In genomic region chr3:9887627-9887994, GRCm38 (mm10) we compare ENCODE assay signal across 20 mouse cellular contexts.
DNase-seq lines count a peak whose midpoint lies in the region; ATAC-seq and TF ChIP-seq lines count a peak whose summit lies in the region.
"Had no signal": no experiment of that assay in that cellular context is flagged by ENCODE, and none has a peak within 500 bp of the region (broad histone marks: within the 10 kb centered on the region; RNA-seq: fewer than 3 reads in every experiment).

No protein-coding gene starts in this region.

- no peaks in the 10 kb centered on the region for H3K27me3 ChIP-seq in liver, postnatal 0 days (ENCODE audit: insufficient read depth, low read length)
- no peaks in the 10 kb centered on the region for H3K27me3 ChIP-seq in hindbrain, embryonic 11.5 days (ENCODE audit: control insufficient read depth, insufficient read depth, low read length)
- H3K27me3 ChIP-seq in cerebellum, adult 2 months (ENCODE audit: control insufficient read depth, insufficient read depth, low read length) = no peaks in the 10 kb centered on the region; the same call in 1 of the 2 replicates
- H3K27me3 ChIP-seq: forebrain, embryonic 13.5 days; liver, embryonic 13.5 days; megakaryocyte, embryonic 14.5 days; midbrain, embryonic 13.5 days had no signal

- no peak for ATAC-seq in liver, postnatal 0 days
- no peak for ATAC-seq in hindbrain, embryonic 11.5 days (ENCODE audit: low FRiP score)

- H3K4me2 ChIP-seq in liver, postnatal 0 days (ENCODE audit: low read depth, low read length) = 0 out of 2 replicates have a peak overlapping the region, but pooled peaks have one; percentile 44
- H3K4me2 ChIP-seq in hindbrain, embryonic 11.5 days (replicated peaks; ENCODE audit: low read depth, low read length) = no peak overlapping the region
- H3K4me2 ChIP-seq: embryonic facial prominence, embryonic 13.5 days; forebrain, embryonic 13.5 days; liver, embryonic 13.5 days; lung, embryonic 14.5 days; midbrain, embryonic 13.5 days had no signal

- no peak for TF ChIP-seq CTCF in liver, postnatal 0 days (IDR thresholded peaks at IDR 0.05; ENCODE audit: low read depth)
- TF ChIP-seq CTCF in bone marrow, adult 2 months (IDR thresholded peaks at IDR 0.05; ENCODE audit: control insufficient read depth, insufficient read depth, low read length) = no peak
- no peak for TF ChIP-seq CTCF in cerebellum, adult 2 months (IDR thresholded peaks at IDR 0.05; ENCODE audit: borderline replicate concordance, insufficient read depth, low read depth, low read length)
- no peak for TF ChIP-seq CTCF in left cerebral cortex, adult 2 months (IDR thresholded peaks at IDR 0.05)

- WGBS in liver, postnatal 0 days (ENCODE audit: insufficient replicate concordance) = 29% methylated on average over 2 of the region's 2 CpGs
- WGBS in bone marrow, adult 2 months = 3% methylated on average over 2 of the region's 2 CpGs
- WGBS in hindbrain, embryonic 11.5 days = 93% methylated on average over 2 of the region's 2 CpGs
- 83% methylated on average over 2 of the region's 2 CpGs for WGBS in cerebellum, adult 2 months

- TF ChIP-seq POLR2A in bone marrow, adult 2 months (IDR thresholded peaks at IDR 0.05; ENCODE audit: borderline replicate concordance, control insufficient read depth, low read depth, low read length) = no peak
- no peak for TF ChIP-seq POLR2A in cerebellum, adult 2 months (IDR thresholded peaks at IDR 0.05; ENCODE audit: borderline replicate concordance, insufficient read depth, low read length)

- peak overlapping the region; percentile 88 for H3K27ac ChIP-seq in liver, postnatal 0 days (ENCODE audit: low read depth)
- peak overlapping the region; percentile 13; the same call in 1 of the 2 replicates for H3K27ac ChIP-seq in bone marrow, adult 2 months (ENCODE audit: control insufficient read depth, insufficient read depth, low read depth, low read length, poor library complexity)
- H3K27ac ChIP-seq in hindbrain, embryonic 11.5 days (ENCODE audit: low read depth, low read length) = no peak overlapping the region
- H3K27ac ChIP-seq in cerebellum, adult 2 months (ENCODE audit: insufficient read depth, low read length) = no peak overlapping the region
- H3K27ac ChIP-seq in left cerebral cortex, adult 2 months = no peak overlapping the region
- H3K27ac ChIP-seq: embryonic facial prominence, embryonic 13.5 days; forebrain, embryonic 13.5 days; gastrocnemius, adult 2 months; hindbrain, embryonic 10.5 days; kidney, postnatal 0 days; liver, embryonic 13.5 days; midbrain, embryonic 13.5 days had no signal

- H3K4me3 ChIP-seq in liver, postnatal 0 days (ENCODE audit: low read depth, low read length) = no peak overlapping the region
- no peak overlapping the region for H3K4me3 ChIP-seq in bone marrow, adult 2 months (replicated peaks; ENCODE audit: control insufficient read depth, low read depth, low read length)
- H3K4me3 ChIP-seq in hindbrain, embryonic 11.5 days (ENCODE audit: low read depth, low read length) = no peak overlapping the region
- H3K4me3 ChIP-seq in cerebellum, adult 2 months (replicated peaks; ENCODE audit: insufficient read depth, low read depth, low read length) = no peak overlapping the region
- H3K4me3 ChIP-seq in left cerebral cortex, adult 2 months = no peak overlapping the region
- H3K4me3 ChIP-seq: embryonic facial prominence, embryonic 13.5 days; forebrain, embryonic 13.5 days; gastrocnemius, adult 2 months; hindbrain, embryonic 10.5 days; liver, embryonic 13.5 days; midbrain, embryonic 13.5 days had no signal

- H3K9me3 ChIP-seq in liver, postnatal 0 days (ENCODE audit: low read length) = no peaks in the 10 kb centered on the region
- H3K9me3 ChIP-seq in hindbrain, embryonic 11.5 days (ENCODE audit: control insufficient read depth, low read length) = no peaks in the 10 kb centered on the region
- H3K9me3 ChIP-seq: embryonic facial prominence, embryonic 13.5 days; forebrain, embryonic 13.5 days; hindbrain, embryonic 10.5 days; liver, embryonic 13.5 days; megakaryocyte, embryonic 14.5 days; midbrain, embryonic 13.5 days had no signal

- no peaks in the 10 kb centered on the region for H3K36me3 ChIP-seq in liver, postnatal 0 days (replicated peaks; ENCODE audit: insufficient read depth, low read length)
- no peaks in the 10 kb centered on the region for H3K36me3 ChIP-seq in hindbrain, embryonic 11.5 days (ENCODE audit: control insufficient read depth, insufficient read depth, low read length)
- H3K36me3 ChIP-seq: embryonic facial prominence, embryonic 13.5 days; hindbrain, embryonic 10.5 days; liver, embryonic 13.5 days; midbrain, embryonic 13.5 days had no signal

- peaks cover 14% of the 10 kb centered on the region for H3K4me1 ChIP-seq in liver, postnatal 0 days (ENCODE audit: insufficient read depth)
- H3K4me1 ChIP-seq in bone marrow, adult 2 months (ENCODE audit: control insufficient read depth, insufficient read depth, low read length) = peaks cover 11% of the 10 kb centered on the region
- no peaks in the 10 kb centered on the region for H3K4me1 ChIP-seq in hindbrain, embryonic 11.5 days (replicated peaks; ENCODE audit: control insufficient read depth, insufficient read depth, low read length)
- H3K4me1 ChIP-seq in cerebellum, adult 2 months (ENCODE audit: control insufficient read depth, insufficient read depth, low read length) = peaks cover 3% of the 10 kb centered on the region; the same call in 1 of the 2 replicates
- H3K4me1 ChIP-seq: embryonic facial prominence, embryonic 13.5 days had no signal

- intact Hi-C loops in left cerebral cortex, adult 2 months (cut with DNase I) = no loop called here

- H3K9ac ChIP-seq in liver, postnatal 0 days (replicated peaks) = no peak overlapping the region
- H3K9ac ChIP-seq in hindbrain, embryonic 11.5 days (ENCODE audit: low read depth, low read length) = no peak overlapping the region
- H3K9ac ChIP-seq: embryonic facial prominence, embryonic 13.5 days; forebrain, embryonic 13.5 days; liver, embryonic 13.5 days; lung, embryonic 14.5 days; midbrain, embryonic 13.5 days had no signal

- no peak for DNase-seq in liver, postnatal 0 days
- DNase-seq in liver = no peak
- peak; percentile 64 for DNase-seq in thymus, postnatal 0 days (ENCODE audit: low spot score)
- no peak for DNase-seq in hindbrain, embryonic 11.5 days (ENCODE audit: low spot score)
- DNase-seq in cerebellum, adult 2 months = no peak
- DNase-seq in left cerebral cortex, adult 2 months (ENCODE audit: extremely low spot score in 1 of 2, low spot score in 2 of 2) = no peak
- DNase-seq: adrenal gland, postnatal 25 days; cerebellum, postnatal 10 days; embryo, embryonic 11 days; gastrocnemius, adult 2 months; kidney, adult 18-20 months; liver, embryonic 13.5 days; lung, embryonic 14.5 days had no signal

- TF ChIP-seq EP300 in liver, postnatal 0 days (IDR thresholded peaks at IDR 0.05; ENCODE audit: low read depth) = no peak

Comparison
In these comparisons a context has a peak if more than half of its experiments do, and no peak if none do; other contexts are left out.
1. H3K27ac ChIP-seq: peak in liver, postnatal 0 days (single experiment) and bone marrow, adult 2 months (single experiment); none in hindbrain, embryonic 11.5 days (single experiment), cerebellum, adult 2 months (single experiment) and left cerebral cortex, adult 2 months (single experiment).